Mouse (Mus musculus) hindbrain, embryonic 11.5 days (tissue): ENCODE results near the gene Kcnk18. TPM values are rescaled to one million over a fixed set of nuclear protein-coding genes. Genes with fewer than 3 reads are reported as not detected.

Experiments
- ATAC-seq: fragments of 200-750 bp; cut with Nextera tagmentation; 2 replicates; pipeline ENCODE4 v1.8.0; 2017; ENCODE audit warnings: mild to moderate bottlenecking, moderate TSS enrichment, moderate library complexity; ENCODE audit not compliant: low FRiP score
- DNase-seq: peaks from one replicate; pipeline ENCODE4 v3.0.0-alpha.2; 2015; ENCODE audit warnings: low spot score
- H3K27ac ChIP-seq: fragments of 300-500 bp; sonication (generic); 2 replicates; pipeline ENCODE4 v1.5.1; 2014; ENCODE audit warnings: mild to moderate bottlenecking, low read depth, low read length
- H3K27me3 ChIP-seq: fragments of 300-500 bp; sonication (generic); 2 replicates; pipeline ENCODE4 v1.6.1; 2014; ENCODE audit warnings: mild to moderate bottlenecking, low read length, moderate library complexity, mixed read lengths; ENCODE audit not compliant: control insufficient read depth, insufficient read depth
- H3K36me3 ChIP-seq: fragments of 300-500 bp; sonication (generic); 2 replicates; pipeline ENCODE4 v1.6.1; 2014; ENCODE audit warnings: mild to moderate bottlenecking, low read length, moderate library complexity, mixed read lengths; ENCODE audit not compliant: control insufficient read depth, insufficient read depth
- H3K4me1 ChIP-seq: fragments of 300-500 bp; sonication (generic); replicated peaks from 2 replicates; pipeline ENCODE4 v1.6.1; 2014; ENCODE audit warnings: low read length, mixed read lengths; ENCODE audit not compliant: control insufficient read depth, insufficient read depth
- H3K4me2 ChIP-seq: fragments of 300-500 bp; sonication (generic); replicated peaks from 2 replicates; pipeline ENCODE4 v1.6.1; 2014; ENCODE audit warnings: mild to moderate bottlenecking, low read depth, low read length
- H3K4me3 ChIP-seq: fragments of 300-500 bp; sonication (generic); 2 replicates; pipeline ENCODE4 v1.5.1; 2014; ENCODE audit warnings: low read depth, low read length
- H3K9ac ChIP-seq: fragments of 300-500 bp; sonication (generic); 2 replicates; pipeline ENCODE4 v1.6.1; 2014; ENCODE audit warnings: low read depth, low read length
- H3K9me3 ChIP-seq: fragments of 300-500 bp; sonication (generic); 2 replicates; pipeline ENCODE4 v1.6.1; 2016; ENCODE audit warnings: low read length; ENCODE audit not compliant: control insufficient read depth
- WGBS: fragments of 180-500 bp; shearing (Covaris S2); extraction: QIAGEN DNeasy Blood & Tissue Kit; methylation state at CpG from one replicate; pipeline ENCODE4 v1.1.7; 2014; 5-methylcytosine and 5-hydroxymethylcytosine counted together
- polyA plus RNA-seq: library from polyadenylated mRNA; unstranded; fragments of >200 nt; fragmentation: Nextera tagmentation; extraction: Ambion mirVana; gene quantifications from 2 replicates; pipeline ENCODE4 v1.2.1, GENCODE M21; 2014

Gene Kcnk18
- polyA plus RNA-seq, 1 experiment from 2014 or later, result not detected

- peaks cover 11% of the 10 kb centered on the region for H3K4me1 ChIP-seq
- DNase-seq (peak; percentile 76), ATAC-seq (peak; percentile 88)
- under 1% methylated on average over 55 of the region's 55 CpGs for WGBS
- no peaks in the 10 kb centered on the region; the same call in 1 of the 2 replicates for H3K9me3 ChIP-seq
- peak within 1 kb of the TSS; percentile 41 for H3K4me3 ChIP-seq
- no peaks in the 10 kb centered on the region for H3K36me3 ChIP-seq
- no peak within 1 kb of the TSS for H3K27ac ChIP-seq
- peak within 1 kb of the TSS; percentile 13; the same call in 1 of the 2 replicates for H3K9ac ChIP-seq
- H3K27me3 ChIP-seq, result 0 out of 2 replicates have a peak, but pooled peaks cover 5% of the 10 kb centered on the region
- H3K4me2 ChIP-seq, result peak within 1 kb of the TSS; percentile 80
These were observed 41.9 kb downstream of the Kcnk18 start, which contains the start of gene Slc18a2 for GRCm38 (mm10) chr19:59260718-59261442. Gene Slc18a2 (plus strand): TSS chr19:59260896.

- ATAC-seq (no peak), DNase-seq (no peak)
- whole genome bisulfite sequencing, result 35% methylated on average over 7 of the region's 7 CpGs
- H3K27ac ChIP-seq, result no peak overlapping the region
- no peak overlapping the region; the same call in 1 of the 2 replicates for H3K9ac ChIP-seq
- no peaks in the 10 kb centered on the region; the same call in 1 of the 2 replicates for H3K9me3 ChIP-seq
- H3K27me3 ChIP-seq, result 0 out of 2 replicates have a peak, but pooled peaks cover 5% of the 10 kb centered on the region
- peaks cover 11% of the 10 kb centered on the region for H3K4me1 ChIP-seq
- peak overlapping the region; percentile 80 for H3K4me2 ChIP-seq
- H3K36me3 ChIP-seq, result no peaks in the 10 kb centered on the region
- H3K4me3 ChIP-seq, result peak overlapping the region; percentile 41
These were observed 42.6 kb downstream of the Kcnk18 start for GRCm38 (mm10) chr19:59261604-59262003.

GRCm38 (mm10) chr19:59263171-59263570 lies 44.2 kb downstream of the Kcnk18 start:
- Histone ChIP-seq H3K27me3 (0 out of 2 replicates have a peak, but pooled peaks cover 5% of the 10 kb centered on the region), H3K27ac (no peak overlapping the region), H3K4me3 (no peak overlapping the region), H3K36me3 (no peaks in the 10 kb centered on the region), H3K4me1 (peaks cover 18% of the 10 kb centered on the region), H3K9me3 (no peaks in the 10 kb centered on the region), H3K9ac (no peak overlapping the region), H3K4me2 (no peak overlapping the region)
- no peak for DNase-seq
- 91% methylated on average over 9 of the region's 9 CpGs for WGBS
- no peak for ATAC-seq

GRCm38 (mm10) chr19:59264838-59265532 lies 46.0 kb downstream of the Kcnk18 start:
- peaks cover 18% of the 10 kb centered on the region for H3K4me1 ChIP-seq
- no peak overlapping the region for H3K9ac ChIP-seq
- no peaks in the 10 kb centered on the region for H3K36me3 ChIP-seq
- 65% methylated on average over 9 of the region's 9 CpGs for WGBS
- DNase-seq (no peak), ATAC-seq (no peak)
- H3K27ac ChIP-seq, result no peak overlapping the region
- 0 out of 2 replicates have a peak, but pooled peaks cover 5% of the 10 kb centered on the region for H3K27me3 ChIP-seq
- H3K4me2 ChIP-seq, result no peak overlapping the region
- no peak overlapping the region for H3K4me3 ChIP-seq
- H3K9me3 ChIP-seq, result no peaks in the 10 kb centered on the region

DNA sequence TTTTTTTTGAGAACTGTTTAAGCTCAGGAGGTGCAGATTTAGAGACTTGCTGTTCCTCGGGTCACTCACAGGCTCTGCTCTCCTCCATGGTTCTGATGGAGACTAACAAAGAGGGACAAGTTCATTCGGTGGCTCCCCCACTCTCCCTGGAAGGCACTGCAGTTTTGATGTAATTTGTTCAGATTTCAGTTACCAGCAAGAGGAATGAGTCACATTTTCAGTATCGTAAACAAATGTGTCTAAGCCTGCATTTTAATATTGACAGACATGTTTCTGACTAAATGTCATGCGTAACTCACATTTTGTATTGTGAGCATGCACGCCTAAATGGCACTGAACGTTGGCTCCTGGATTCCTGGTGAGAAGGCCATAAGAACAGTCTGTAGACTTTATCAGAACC lies 46.9 kb downstream of the Kcnk18 start:
- Histone ChIP-seq H3K27me3 (0 out of 2 replicates have a peak, but pooled peaks cover 5% of the 10 kb centered on the region), H3K4me2 (no peak overlapping the region), H3K36me3 (no peaks in the 10 kb centered on the region), H3K9ac (no peak overlapping the region), H3K4me3 (no peak overlapping the region), H3K4me1 (peaks cover 11% of the 10 kb centered on the region), H3K9me3 (no peaks in the 10 kb centered on the region), H3K27ac (no peak overlapping the region)
- DNase-seq, result no peak
- ATAC-seq, result no peak
- 66% methylated on average over 6 of the region's 6 CpGs for WGBS

DNA sequence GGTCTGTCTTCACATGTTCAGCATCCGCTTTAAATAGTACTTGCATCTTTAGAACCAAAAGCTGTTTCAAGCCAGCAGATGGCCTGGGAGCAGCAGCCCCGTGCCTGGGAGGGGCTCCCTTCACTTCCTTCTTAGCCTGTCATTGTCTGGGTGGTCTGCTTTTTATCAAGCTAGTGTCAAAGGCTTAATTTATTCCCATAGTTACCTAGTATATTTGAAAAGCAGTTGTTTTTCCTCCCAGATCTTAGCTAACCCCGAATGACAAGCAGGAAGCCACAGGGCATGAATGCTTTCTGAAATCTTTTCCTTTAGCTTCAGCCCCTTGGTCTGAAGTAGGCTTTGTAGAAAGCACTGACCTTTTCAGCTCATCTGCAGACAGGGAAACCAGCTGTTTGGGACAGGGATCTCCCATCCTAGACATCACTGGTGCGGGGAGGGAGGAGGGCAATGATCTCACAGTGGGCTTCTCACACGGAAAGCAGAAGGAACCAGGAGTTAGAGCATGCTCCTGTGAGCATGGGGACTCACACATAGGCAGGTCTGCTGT lies 48.5 kb downstream of the Kcnk18 start:
- 15% methylated on average over 5 of the region's 5 CpGs for WGBS
- ATAC-seq (peak; percentile 69), DNase-seq (peak; percentile 50)
- H3K27ac ChIP-seq, result peak overlapping the region; percentile 54
- no peaks in the 10 kb centered on the region for H3K27me3 ChIP-seq
- no peak overlapping the region for H3K9ac ChIP-seq
- peaks cover 7% of the 10 kb centered on the region; the same call in 1 of the 2 replicates for H3K4me1 ChIP-seq
- no peaks in the 10 kb centered on the region for H3K36me3 ChIP-seq
- H3K9me3 ChIP-seq, result no peaks in the 10 kb centered on the region
- H3K4me2 ChIP-seq, result no peak overlapping the region
- no peak overlapping the region for H3K4me3 ChIP-seq

DNA sequence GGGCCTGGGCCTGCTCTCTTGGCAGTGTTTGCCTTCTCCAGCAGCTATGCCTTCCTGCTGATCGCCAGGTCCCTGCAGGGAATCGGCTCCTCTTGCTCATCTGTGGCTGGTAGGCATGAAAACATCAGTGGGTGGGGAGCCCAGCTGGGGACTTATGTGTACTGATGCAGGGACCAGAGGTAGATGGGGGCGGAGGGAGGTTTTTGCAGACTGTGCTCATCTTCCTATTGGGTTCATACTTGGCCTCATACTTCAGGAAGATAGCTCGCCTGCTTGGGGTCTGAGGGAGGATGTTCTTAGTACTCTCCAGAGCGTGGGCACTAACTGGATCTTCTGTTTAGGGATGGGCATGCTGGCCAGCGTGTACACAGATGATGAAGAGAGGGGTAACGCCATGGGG lies 54.2 kb downstream of the Kcnk18 start:
- no peaks in the 10 kb centered on the region for H3K9me3 ChIP-seq
- H3K4me1 ChIP-seq, result no peaks in the 10 kb centered on the region
- WGBS, result 84% methylated on average over 7 of the region's 7 CpGs
- ATAC-seq, result no peak
- H3K4me2 ChIP-seq, result no peak overlapping the region
- no peak for DNase-seq
- no peak overlapping the region for H3K4me3 ChIP-seq
- H3K27me3 ChIP-seq, result no peaks in the 10 kb centered on the region
- no peaks in the 10 kb centered on the region for H3K36me3 ChIP-seq
- no peak overlapping the region for H3K9ac ChIP-seq
- H3K27ac ChIP-seq, result no peak overlapping the region

DNA sequence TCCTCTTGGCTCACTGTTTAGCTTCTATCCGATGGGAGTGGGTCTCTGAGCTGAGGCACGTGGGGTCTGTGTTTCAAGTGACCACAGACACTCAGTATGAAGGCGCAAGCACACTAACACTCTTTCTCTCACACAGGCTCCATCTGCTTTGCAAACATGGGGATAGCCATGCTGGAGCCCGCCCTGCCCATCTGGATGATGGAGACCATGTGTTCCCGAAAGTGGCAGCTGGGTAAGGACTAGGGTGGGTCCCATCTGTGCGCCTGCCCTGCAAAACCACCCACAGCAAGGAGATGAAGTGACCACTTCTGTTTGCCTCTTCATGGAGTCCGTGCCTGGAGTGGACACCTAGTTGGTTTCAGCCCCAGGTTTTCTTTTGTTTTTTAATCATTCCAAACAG lies 57.3 kb downstream of the Kcnk18 start:
- no peaks in the 10 kb centered on the region for H3K9me3 ChIP-seq
- H3K4me2 ChIP-seq, result no peak overlapping the region
- peak; percentile 51; the same call in 1 of the 2 replicates for ATAC-seq
- no peak for DNase-seq
- WGBS, result 69% methylated on average over 7 of the region's 7 CpGs
- no peaks in the 10 kb centered on the region for H3K36me3 ChIP-seq
- no peaks in the 10 kb centered on the region for H3K4me1 ChIP-seq
- H3K27me3 ChIP-seq, result no peaks in the 10 kb centered on the region
- no peak overlapping the region for H3K27ac ChIP-seq
- H3K4me3 ChIP-seq, result no peak overlapping the region
- H3K9ac ChIP-seq, result no peak overlapping the region
